Mouse (Mus musculus) 3T3-L1 (cell line): ENCODE measurements around the gene Tnni3k.

ENCODE experiments used
- DNase-seq: peaks from one replicate; pipeline ENCODE4 v3.0.0-alpha.2; 2015; ENCODE audit warnings: low read depth, low spot score

Tnni3k gene

DNA sequence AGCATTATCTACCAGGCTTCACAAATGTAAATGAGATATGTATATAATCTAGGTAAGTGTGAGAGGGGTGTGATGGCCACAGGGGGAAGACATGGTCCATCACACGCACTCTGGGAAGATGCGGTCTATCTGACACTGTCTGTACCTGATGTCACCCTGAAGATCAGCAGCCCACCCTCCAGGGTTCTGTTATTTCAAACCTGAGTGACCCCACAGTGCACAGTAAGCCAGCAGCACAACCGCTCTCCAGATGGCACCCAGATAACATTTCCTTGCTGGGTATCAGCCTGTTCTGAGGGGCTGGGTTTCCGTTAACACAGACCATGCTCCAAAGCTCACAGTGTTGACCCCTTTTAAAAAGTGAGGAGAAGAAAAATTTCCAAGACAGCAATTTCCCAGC, 288.9 kb downstream of the Tnni3k start:
- DNase-seq, result no peak

DNA sequence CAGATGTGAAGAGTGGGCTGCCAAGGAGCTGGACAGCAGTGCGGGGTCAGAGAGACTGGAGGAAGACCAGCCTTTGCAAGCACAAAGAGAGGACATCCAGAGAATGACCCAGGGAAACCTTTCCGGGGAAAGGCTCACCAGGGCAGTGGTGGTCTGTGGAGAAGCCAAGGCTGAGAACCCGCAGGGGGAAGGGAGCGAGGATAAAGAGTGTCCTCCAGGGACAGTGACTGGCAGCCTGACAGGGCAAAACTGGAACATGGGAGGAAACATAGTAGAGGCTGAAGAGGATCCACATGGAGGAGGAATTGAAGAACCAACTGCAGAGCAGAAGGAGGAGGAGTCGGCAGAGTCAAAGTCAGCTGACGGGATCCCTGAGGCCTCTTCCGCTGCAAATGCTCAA, 291.1 kb downstream of the Tnni3k start:
- no peak for DNase-seq

DNA sequence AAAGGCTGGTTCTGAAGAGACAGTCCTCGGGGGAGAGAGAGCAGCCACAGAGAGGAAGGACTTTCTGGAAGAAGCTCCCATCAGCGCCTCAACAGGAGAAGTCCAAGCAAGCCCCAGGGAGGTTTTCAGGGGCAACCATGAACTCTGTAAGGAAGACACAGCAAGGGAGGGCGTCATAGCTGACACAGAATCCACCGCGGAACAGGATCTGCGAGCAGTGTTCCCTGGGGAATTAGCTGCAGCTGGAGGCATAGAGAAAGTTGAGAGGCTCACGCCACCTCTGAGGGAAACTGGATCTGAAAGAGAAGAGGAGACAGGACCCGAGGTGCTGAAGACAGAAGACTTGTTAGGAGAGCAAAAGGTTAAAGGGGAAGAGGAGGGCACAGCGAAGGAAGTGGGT, 291.8 kb downstream of the Tnni3k start:
- no peak for DNase-seq

DNA sequence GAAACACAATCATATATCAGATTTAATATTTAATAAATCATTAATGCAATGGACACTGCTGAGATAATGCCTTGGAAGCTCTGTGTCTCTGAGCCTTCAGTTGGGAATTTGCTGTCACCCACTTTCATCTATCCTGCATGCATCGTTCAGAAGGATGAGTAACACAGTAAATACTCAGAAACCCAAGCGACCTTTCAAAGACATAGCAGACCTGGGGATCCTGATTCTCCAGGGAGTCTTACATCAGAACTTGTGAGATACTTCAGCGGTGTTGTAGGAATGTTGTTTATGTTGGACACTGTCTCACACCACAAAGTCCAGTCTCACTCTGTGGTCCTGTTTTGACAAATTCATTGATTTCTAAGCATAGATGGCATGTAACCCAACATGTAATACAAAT, 294.1 kb downstream of the Tnni3k start:
- peak; percentile 57 for DNase-seq

DNA sequence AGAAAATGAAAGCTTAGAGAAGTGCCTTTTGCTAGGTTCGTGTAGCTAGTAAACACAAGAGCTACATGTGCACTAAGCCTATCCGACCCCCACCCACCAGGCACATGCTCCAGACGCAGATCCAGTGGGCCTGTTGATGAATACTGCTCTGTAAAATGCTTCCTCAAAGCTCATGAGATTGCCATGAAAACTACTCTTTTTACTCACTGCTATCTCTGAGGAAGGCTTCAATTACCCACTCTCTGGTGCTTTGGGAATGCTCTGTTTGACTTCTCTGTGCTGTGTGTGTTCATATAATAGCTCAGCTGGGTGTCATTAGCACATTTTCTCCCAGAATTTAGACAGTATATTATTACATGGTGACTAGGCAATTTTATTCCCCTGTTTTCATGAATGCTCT, 297.1 kb downstream of the Tnni3k start:
- DNase-seq, result no peak

DNA sequence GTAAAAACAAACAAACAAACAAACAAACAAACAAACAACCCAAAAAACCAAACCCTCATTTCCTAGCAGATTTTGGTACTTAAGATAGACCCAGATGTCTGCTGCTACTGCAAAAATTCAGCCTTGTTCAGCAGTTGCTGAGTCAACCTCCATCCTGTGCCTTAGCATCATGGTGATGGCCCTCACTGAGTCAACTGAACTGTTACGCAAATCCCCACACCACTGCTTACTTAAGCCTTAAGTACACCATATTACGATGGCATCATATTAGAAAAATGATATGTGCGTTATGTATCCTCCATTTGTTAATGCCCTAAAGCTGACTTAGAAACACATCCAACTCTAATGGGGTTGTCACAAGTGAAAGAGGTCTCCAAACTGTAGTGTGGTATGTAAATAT, 300.0 kb downstream of the Tnni3k start:
- peak; percentile 68 for DNase-seq

DNA sequence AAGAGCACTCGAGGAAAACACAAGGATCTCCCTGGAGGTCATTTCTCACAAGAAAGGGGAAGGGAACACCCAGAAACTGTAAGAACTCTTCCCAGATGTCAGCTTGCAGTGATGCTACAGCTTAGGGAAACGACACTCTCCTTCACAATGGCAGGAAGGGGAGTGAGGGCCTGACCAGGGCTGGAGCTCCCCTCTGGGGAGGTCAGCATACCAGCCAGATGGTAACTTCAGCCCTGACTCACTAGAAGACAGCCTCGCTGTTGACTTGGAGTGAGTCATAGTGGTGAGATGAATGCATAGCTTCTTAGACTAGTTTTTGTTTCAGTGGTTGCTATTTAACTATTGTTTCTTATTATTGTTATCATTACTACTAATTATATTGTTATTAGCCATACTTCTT, 300.7 kb downstream of the Tnni3k start:
- peak; percentile 88 for DNase-seq

GRCm38 (mm10) chr3:154744317-154744716, 310.9 kb downstream of the Tnni3k start:
- DNase-seq, result no peak

DNA sequence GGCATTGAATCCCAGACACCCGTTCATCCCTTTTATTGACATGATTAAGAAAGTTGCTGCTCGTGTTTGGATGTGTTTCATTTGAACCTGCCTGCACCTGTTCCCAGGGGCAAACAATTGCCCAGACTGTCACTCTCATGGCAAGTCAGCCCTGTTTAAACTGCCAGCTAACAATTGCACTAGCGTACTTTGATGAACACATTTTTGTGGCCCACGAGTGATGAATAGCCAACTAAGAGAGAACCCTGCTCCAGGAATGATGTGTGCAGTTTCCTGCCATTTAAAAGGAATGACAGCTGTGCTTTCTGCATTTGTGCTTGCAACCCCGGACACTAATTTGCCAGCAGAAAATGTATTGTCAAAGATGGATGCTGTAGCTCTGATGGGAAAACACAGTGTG, 312.3 kb downstream of the Tnni3k start:
- no peak for DNase-seq

DNA sequence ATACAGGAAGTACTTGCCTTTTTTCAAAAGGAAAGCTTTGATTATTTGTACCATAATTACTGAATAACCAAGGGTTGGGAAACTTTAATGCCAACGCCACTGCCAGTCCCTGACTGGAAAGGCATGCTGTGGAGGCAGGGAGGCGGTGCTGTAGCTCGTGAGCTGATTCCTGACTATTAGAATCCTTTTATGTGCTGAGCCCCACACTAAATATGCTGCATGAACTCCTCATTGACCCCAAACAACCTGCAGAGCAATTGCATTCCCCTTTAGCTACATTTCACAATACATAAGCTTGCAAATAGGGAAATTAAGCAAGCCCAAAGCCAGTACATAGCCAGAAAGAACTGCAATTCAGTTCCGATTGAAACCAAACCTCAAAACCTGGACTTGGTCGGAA, 313.7 kb downstream of the Tnni3k start:
- DNase-seq, result no peak
